Mouse (Mus musculus) erythroblast, embryonic 14.5 days (primary cell): ENCODE measurements around the gene Catspere2. TPM values are rescaled to one million over a fixed set of nuclear protein-coding genes. Genes with fewer than 3 reads are reported as not detected.
"Not testable (repeated sequence)": the region's sequence is repeated elsewhere in the genome, so short reads cannot be mapped to it uniquely, and the experiment has no call there.

Source experiments
- H3K27me3 ChIP-seq: 2 replicates; pipeline ENCODE4 v1.6.1; 2012; ENCODE audit warnings: inconsistent platforms; ENCODE audit not compliant: control insufficient read depth
- H3K36me3 ChIP-seq: 2 replicates; pipeline ENCODE4 v1.6.1; 2012; ENCODE audit warnings: mild to moderate bottlenecking, inconsistent platforms; ENCODE audit not compliant: control insufficient read depth
- H3K4me1 ChIP-seq: 2 replicates; pipeline ENCODE4 v1.6.1; 2012; ENCODE audit warnings: inconsistent platforms; ENCODE audit not compliant: control insufficient read depth
- H3K4me3 ChIP-seq: replicated peaks from 2 replicates; pipeline ENCODE3; 2012; ENCODE audit warnings: moderate library complexity, mild to moderate bottlenecking, inconsistent platforms
- H3K9me3 ChIP-seq: 2 replicates; pipeline ENCODE4 v1.6.1; 2012; ENCODE audit warnings: low read length, inconsistent platforms, mixed read lengths; ENCODE audit not compliant: control insufficient read depth
- GATA1 ChIP-seq: IDR thresholded peaks from 2 replicates; pipeline ENCODE4 v1.6.1; 2012; ENCODE audit warnings: low read length, inconsistent platforms, mixed read lengths
- TAL1 ChIP-seq: IDR thresholded peaks from 3 replicates; pipeline ENCODE4 v1.6.1; 2012; ENCODE audit warnings: low read length, inconsistent platforms, mixed read lengths
- polyA plus RNA-seq: library from polyadenylated mRNA; stranded (reverse); fragments of >175 nt; gene quantifications from 2 replicates; pipeline ENCODE4 v1.2.3, GENCODE M21; 2012

The Catspere2 gene
- polyA plus RNA-seq = not detected in 2 replicates

DNA sequence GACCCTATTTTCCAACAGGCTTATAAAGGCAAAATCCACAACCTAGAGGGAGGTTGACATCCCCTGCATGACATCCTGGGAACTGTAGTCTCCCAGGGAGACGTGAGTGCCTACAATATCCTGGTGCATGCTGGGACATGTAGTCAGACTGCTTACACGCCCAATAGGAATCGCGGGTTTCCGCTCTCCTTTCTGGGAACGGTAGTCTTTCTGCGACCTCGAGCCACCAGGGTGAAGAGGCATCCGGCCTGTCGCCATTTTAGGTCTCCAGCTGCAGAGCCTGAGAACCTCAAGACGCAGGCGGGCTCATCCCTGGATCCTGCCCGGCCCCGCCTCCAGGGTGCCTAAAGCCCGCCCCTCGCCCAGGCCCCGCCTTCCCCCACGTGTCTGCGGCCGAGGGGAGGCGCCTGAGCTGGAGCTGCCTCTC is at the start of gene Catspere2:
Gene Catspere2 (plus strand): TSS at position 400 of the 427 bp plus-strand sequence.
- not testable (repeated sequence) for H3K27me3 ChIP-seq, H3K9me3 ChIP-seq, H3K36me3 ChIP-seq, H3K4me1 ChIP-seq
- H3K4me3 ChIP-seq = peak within 1 kb of the TSS; percentile 59

DNA sequence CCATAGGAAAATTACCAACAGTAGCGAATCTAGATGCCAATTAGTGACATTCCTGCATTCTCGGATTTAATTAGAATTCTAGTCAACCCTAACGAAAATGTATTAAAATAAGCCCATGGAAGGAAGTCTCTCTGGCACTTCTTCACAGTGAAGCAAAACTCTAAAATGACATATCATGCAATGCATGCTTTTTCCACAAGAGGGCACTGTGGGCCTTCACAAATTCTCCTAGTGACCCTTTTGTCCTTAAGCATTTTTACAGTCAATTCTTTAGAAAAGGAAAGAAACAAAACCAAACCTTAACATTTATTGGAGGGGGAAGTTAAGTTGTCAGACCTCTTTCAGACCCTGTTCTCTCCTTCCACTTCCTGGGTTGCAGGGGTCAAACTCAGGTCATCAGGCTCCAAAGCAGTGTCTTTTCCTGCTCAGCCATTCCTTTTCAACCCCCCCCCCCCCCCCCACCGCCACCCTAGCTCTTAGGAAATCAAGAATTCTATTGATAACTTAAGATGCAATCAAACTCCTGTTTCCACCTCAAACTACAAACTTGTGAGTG is 42.7 kb upstream of the Catspere2 start:
- not testable (repeated sequence) for H3K4me1 ChIP-seq, H3K9me3 ChIP-seq, H3K27me3 ChIP-seq, H3K36me3 ChIP-seq, H3K4me3 ChIP-seq

DNA sequence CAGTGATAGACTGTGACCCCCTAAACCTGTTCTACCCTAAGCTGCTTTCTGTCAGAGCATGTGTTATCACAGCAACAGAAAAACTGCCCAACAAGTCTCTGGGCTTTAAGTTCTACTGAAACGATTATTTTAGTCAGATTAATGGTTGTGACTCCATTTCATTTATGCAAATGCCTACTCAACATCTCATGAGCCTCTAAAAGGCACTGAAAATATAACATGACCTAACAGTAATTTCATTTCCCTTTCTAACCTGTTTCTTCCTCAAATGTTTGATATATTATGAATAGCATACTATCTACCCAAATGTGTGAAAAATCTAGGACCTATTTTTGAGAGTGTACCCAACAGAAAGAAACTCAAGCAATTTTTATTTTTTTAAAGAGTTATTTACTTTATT is 1.9 kb upstream of the Catspere2 start:
- Histone ChIP-seq H3K9me3 (no peaks in the 10 kb centered on the region), H3K4me1 (peaks cover 9% of the 10 kb centered on the region), H3K27me3 (no peaks in the 10 kb centered on the region), H3K36me3 (no peaks in the 10 kb centered on the region), H3K4me3 (no peak overlapping the region)
- TF ChIP-seq TAL1 (no peak), GATA1 (no peak)

DNA sequence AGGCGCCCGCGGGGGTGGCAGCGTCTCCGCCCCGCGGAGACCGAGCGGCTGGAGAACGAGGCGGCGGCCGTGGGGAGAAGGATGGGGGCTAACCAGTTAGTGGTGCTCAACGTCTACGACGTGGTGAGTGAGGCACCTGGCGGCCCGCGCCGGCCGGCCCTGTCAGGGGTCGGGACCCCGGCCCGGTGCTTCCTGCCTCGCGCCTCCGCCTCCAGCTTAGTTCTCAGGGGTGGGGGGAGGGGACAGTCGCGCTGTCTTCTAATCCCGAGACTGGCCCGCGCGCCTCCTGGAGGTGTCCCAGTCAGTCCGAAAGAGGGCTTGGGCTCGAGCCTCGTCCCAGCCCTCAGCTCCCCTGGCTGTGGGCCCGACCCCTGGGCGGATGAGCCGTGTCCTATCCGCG is 359 bp downstream of the Catspere2 start:
- H3K4me1 ChIP-seq, H3K27me3 ChIP-seq, H3K36me3 ChIP-seq, H3K9me3 ChIP-seq: not testable (repeated sequence)
- H3K4me3 ChIP-seq = peak overlapping the region; percentile 59

DNA sequence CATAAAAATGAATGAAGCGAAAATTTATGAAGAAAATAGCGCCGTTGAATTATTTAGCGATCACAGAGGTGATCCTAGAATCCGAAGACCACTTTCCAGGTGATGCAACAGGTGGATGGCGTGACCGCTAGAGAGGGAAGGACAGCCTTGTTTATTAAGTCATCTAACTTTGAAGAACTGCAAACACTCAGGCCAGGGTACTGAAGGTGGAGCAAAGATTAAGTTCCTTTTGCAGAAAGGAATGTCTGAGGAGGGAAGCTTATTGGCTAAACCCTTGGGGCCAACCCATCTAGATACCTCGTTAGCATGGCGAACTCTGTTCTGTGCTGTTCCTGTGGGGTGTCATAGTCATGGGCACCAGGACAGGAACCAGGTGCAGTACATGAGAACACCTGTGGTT is 983 bp downstream of the Catspere2 start:
- TF ChIP-seq GATA1 (no peak), TAL1 (no peak)
- Histone ChIP-seq H3K36me3 (no peaks in the 10 kb centered on the region), H3K4me1 (peaks cover 9% of the 10 kb centered on the region), H3K9me3 (no peaks in the 10 kb centered on the region), H3K27me3 (no peaks in the 10 kb centered on the region), H3K4me3 (no peak overlapping the region)

DNA sequence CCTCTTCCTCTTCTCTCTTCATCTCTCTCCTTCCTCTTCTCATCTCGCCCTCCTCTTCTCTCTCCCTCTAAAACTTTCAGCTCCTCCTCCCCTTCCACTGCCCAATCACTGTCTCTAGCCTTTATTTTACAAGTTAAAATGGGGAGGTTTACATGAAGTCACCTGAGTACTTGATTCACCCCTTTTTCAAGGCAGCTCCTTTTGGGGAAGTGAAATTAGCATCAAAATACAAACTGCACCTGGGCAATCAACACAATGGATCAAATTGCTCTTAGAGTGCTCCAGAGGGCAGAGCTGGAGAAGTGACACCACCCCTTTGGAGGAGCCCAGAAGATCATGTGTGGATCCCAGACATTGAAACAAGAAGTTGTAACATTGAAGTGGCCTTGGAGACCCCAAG is 4.3 kb downstream of the Catspere2 start:
- H3K27me3 ChIP-seq, H3K4me1 ChIP-seq, H3K36me3 ChIP-seq, H3K4me3 ChIP-seq, H3K9me3 ChIP-seq: not testable (repeated sequence)

DNA sequence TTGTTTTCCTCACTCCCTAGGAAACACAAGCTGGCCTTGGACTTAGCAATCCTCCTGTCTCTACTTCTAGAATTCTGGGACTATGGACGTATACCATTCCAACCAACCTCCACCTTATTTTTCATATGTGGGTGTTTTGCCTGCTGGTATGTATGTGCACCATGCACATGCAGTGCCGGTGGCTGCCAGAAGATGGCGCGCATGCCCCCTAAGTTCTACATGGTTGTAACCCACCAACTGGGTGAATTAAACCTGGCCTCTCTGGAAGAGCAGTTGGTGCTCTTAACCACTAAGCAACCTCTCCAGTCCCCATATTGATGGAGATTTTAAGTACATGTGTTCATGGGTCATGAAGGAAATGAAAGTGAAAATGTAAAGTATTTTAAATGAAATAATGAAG is 89.6 kb downstream of the Catspere2 start:
- not testable (repeated sequence) for H3K9me3 ChIP-seq, H3K36me3 ChIP-seq, H3K27me3 ChIP-seq, H3K4me1 ChIP-seq, H3K4me3 ChIP-seq

DNA sequence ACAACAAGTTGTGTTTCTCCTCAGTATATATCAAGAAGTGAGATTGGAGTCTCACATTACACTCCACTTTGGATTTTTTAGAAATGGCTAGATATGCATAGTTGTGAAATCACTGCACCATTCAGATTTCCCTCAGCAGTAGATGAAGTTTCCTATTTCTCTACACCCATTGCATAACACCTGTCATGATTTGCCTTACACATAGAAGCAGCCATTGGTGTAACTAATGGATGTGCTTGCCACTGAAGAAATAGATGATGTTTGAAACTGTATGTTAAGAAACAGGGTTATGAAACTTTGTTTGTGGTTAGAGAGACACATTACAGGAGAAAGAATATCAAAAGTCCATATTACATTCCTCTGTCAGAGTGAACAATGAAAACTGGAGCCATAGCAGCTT is 114.6 kb downstream of the Catspere2 start:
- H3K4me3 ChIP-seq, H3K27me3 ChIP-seq, H3K36me3 ChIP-seq: not testable (repeated sequence)

DNA sequence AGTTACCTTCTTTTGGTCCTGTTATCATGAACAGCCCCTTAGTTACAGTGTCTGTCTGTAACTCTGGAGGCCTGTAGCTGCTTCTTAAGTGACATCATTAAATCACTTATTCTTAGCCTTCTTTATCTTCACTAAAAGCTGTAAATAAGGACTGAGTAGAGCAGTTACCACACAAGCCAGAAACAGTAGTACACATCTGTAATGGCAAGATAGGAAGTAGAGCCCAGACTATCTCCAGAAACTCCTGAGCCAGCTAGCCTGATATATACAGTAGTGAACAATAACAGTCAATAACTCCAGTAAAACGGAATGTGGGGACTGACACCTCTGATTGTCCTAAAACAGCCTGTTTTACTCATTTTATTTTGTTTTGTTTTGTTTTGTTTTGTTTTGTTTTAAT is 125.3 kb downstream of the Catspere2 start:
- not testable (repeated sequence) for H3K9me3 ChIP-seq, H3K4me1 ChIP-seq, H3K4me3 ChIP-seq, H3K36me3 ChIP-seq, H3K27me3 ChIP-seq

More for the DNA sequence above, 114.6 kb downstream of the Catspere2 start:
- H3K4me1 ChIP-seq, H3K9me3 ChIP-seq: not testable (repeated sequence)

DNA sequence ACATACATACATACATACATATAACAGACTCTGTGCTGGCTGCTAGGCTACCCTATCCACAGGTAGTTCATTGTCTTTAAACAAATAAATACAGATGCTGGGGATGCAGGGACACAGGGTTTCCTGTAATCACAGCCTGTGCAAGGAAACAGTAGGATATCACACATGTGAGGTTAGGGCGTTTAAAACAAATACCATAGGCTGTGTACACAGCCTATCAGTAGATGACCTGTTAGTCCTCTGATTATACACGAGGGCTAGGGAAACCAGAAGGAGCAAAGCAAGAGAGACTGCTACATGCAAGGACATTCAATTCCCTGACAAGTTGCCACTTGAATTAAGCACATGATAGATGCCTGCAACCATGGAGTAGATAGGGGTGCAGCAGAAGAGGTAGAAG is 139.0 kb downstream of the Catspere2 start:
- not testable (repeated sequence) for H3K27me3 ChIP-seq, H3K36me3 ChIP-seq

DNA sequence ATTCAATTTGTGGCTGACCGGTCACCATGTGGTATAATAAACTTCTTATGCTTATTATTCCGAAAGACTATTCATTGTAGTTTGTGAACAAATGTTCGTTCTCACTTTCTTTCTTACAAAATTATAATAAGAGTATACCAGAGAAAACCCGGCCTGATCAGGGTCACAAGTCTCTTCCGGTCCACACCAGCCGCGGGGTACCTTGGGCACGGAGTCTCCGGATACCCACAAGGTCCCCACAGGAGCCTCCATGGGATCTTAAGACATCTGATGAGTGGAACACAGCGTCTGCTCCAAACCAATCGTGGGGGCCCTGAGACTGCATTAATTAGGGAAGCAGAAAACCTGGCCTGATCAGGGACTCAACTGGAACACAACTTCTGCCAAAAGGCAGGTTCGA is 151.1 kb downstream of the Catspere2 start:
- Histone ChIP-seq H3K4me3 (no peak overlapping the region), H3K4me1 (no peaks in the 10 kb centered on the region), H3K36me3 (no peaks in the 10 kb centered on the region), H3K9me3 (peaks cover 5% of the 10 kb centered on the region; the same call in 1 of the 2 replicates), H3K27me3 (no peaks in the 10 kb centered on the region)
- TF ChIP-seq GATA1 (no peak), TAL1 (no peak)

More for the DNA sequence above, 139.0 kb downstream of the Catspere2 start:
- H3K4me1 ChIP-seq, H3K9me3 ChIP-seq, H3K4me3 ChIP-seq: not testable (repeated sequence)

DNA sequence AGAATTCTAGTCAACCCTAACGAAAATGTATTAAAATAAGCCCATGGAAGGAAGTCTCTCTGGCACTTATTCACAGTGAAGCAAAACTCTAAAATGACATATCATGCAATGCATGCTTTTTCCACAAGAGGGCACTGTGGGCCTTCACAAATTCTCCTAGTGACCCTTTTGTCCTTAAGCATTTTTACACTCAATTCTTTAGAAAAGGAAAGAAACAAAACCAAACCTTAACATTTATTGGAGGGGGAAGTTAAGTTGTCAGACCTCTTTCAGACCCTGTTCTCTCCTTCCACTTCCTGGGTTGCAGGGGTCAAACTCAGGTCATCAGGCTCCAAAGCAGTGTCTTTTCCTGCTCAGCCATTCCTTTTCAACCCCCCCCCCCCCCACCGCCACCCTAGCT is 163.3 kb downstream of the Catspere2 start:
- H3K4me3 ChIP-seq, H3K9me3 ChIP-seq, H3K27me3 ChIP-seq, H3K36me3 ChIP-seq, H3K4me1 ChIP-seq: not testable (repeated sequence)

DNA sequence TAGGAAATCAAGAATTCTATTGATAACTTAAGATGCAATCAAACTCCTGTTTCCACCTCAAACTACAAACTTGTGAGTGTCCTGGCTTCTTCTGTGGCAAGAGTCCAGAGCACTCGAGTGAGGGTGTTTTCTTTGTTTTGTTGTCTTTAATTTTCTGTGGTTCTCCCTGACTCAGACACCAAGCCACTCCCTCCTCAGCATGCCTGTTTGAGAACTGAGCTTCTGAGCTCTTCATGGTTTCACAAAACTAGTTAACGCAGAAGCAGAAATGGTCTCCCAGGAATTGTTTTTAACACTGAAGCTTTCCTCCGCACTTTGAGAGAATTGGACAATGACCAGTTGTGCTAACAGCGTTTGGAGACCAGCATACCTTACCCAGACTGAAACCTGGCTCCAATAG is 163.7 kb downstream of the Catspere2 start:
- H3K4me1 ChIP-seq, H3K36me3 ChIP-seq, H3K9me3 ChIP-seq, H3K4me3 ChIP-seq, H3K27me3 ChIP-seq: not testable (repeated sequence)
